Mouse (Mus musculus) forebrain, embryonic 13.5 days (tissue): ENCODE measurements around the gene Agfg1. TPM values are rescaled to one million over a fixed set of nuclear protein-coding genes. Genes with fewer than 3 reads are reported as not detected.
A peak's percentile ranks its signal among the peaks of the same experiment; 100 is the strongest.
"Not testable (repeated sequence)": the region's sequence is repeated elsewhere in the genome, so short reads cannot be mapped to it uniquely, and the experiment has no call there.

Experiments used
- ATAC-seq: fragments of 200-750 bp; cut with Nextera tagmentation; 2 replicates; pipeline ENCODE4 v1.8.0; 2017
- H3K27ac ChIP-seq: fragments of 300-500 bp; sonication (generic); 2 replicates; pipeline ENCODE4 v1.5.1; 2015; ENCODE audit warnings: inconsistent platforms, mild to moderate bottlenecking, moderate library complexity
- H3K27me3 ChIP-seq: fragments of 300-500 bp; sonication (generic); 2 replicates; pipeline ENCODE4 v1.6.1; 2015; ENCODE audit warnings: mild to moderate bottlenecking, inconsistent platforms
- H3K36me3 ChIP-seq: fragments of 300-500 bp; sonication (generic); 2 replicates; pipeline ENCODE4 v1.6.1; 2015; ENCODE audit warnings: mild to moderate bottlenecking, inconsistent platforms; ENCODE audit not compliant: poor library complexity, severe bottlenecking
- H3K4me1 ChIP-seq: fragments of 300-500 bp; sonication (generic); 2 replicates; pipeline ENCODE4 v1.6.1; 2015; ENCODE audit warnings: inconsistent platforms
- H3K4me2 ChIP-seq: fragments of 300-500 bp; sonication (generic); 2 replicates; pipeline ENCODE4 v1.6.1; 2015; ENCODE audit warnings: inconsistent platforms, mild to moderate bottlenecking, moderate library complexity
- H3K4me3 ChIP-seq: fragments of 300-500 bp; sonication (generic); 2 replicates; pipeline ENCODE4 v1.5.1; 2015; ENCODE audit warnings: mild to moderate bottlenecking, inconsistent platforms
- H3K9ac ChIP-seq: fragments of 300-500 bp; sonication (generic); 2 replicates; pipeline ENCODE4 v1.6.1; 2015; ENCODE audit warnings: mild to moderate bottlenecking, inconsistent platforms
- H3K9me3 ChIP-seq: fragments of 300-500 bp; sonication (generic); replicated peaks from 2 replicates; pipeline ENCODE4 v1.6.1; 2016; ENCODE audit warnings: inconsistent platforms
- WGBS: fragments of 180-500 bp; shearing (Covaris S2); methylation state at CpG from one replicate; pipeline ENCODE4 v1.1.7; 2015; 5-methylcytosine and 5-hydroxymethylcytosine counted together
- polyA plus RNA-seq: library from polyadenylated mRNA; unstranded; fragments of >200 nt; fragmentation: Nextera tagmentation; extraction: Ambion mirVana; gene quantifications from 2 replicates; pipeline ENCODE4 v1.2.1, GENCODE M21; 2015

Gene Agfg1
- polyA plus RNA-seq, 1 experiment from 2014 or later, result 31.7 TPM

- ATAC-seq, result no peak
- Histone ChIP-seq H3K36me3 (peaks cover 3% of the 10 kb centered on the region; the same call in 1 of the 2 replicates), H3K4me3 (no peak overlapping the region), H3K9ac (no peak overlapping the region), H3K9me3 (no peaks in the 10 kb centered on the region), H3K27me3 (no peaks in the 10 kb centered on the region), H3K4me2 (no peak overlapping the region), H3K4me1 (peaks cover 3% of the 10 kb centered on the region; the same call in 1 of the 2 replicates), H3K27ac (no peak overlapping the region)
- WGBS, result 93% methylated on average over 5 of the region's 5 CpGs
These were observed 16.4 kb downstream of the Agfg1 start for GRCm38 (mm10) chr1:82855729-82856128.

- Histone ChIP-seq H3K4me3 (no peak overlapping the region), H3K4me1 (no peaks in the 10 kb centered on the region), H3K9me3 (no peaks in the 10 kb centered on the region), H3K9ac (no peak overlapping the region), H3K27me3 (no peaks in the 10 kb centered on the region), H3K36me3 (peaks cover 11% of the 10 kb centered on the region; the same call in 1 of the 2 replicates), H3K27ac (no peak overlapping the region), H3K4me2 (no peak overlapping the region)
- no peak for ATAC-seq
These were observed 19.0 kb downstream of the Agfg1 start for GRCm38 (mm10) chr1:82858236-82858635.

- Histone ChIP-seq H3K36me3 (peaks cover 11% of the 10 kb centered on the region; the same call in 1 of the 2 replicates), H3K27ac (no peak overlapping the region), H3K27me3 (no peaks in the 10 kb centered on the region), H3K9ac (no peak overlapping the region), H3K4me2 (no peak overlapping the region), H3K4me3 (no peak overlapping the region), H3K9me3 (no peaks in the 10 kb centered on the region), H3K4me1 (no peaks in the 10 kb centered on the region)
- no peak for ATAC-seq
- 94% methylated on average over 4 of the region's 4 CpGs for WGBS
These were observed 21.1 kb downstream of the Agfg1 start for GRCm38 (mm10) chr1:82860391-82860790.

GRCm38 (mm10) chr1:82870202-82870601, 30.9 kb downstream of the Agfg1 start:
- H3K27ac ChIP-seq, result no peak overlapping the region
- no peak overlapping the region for H3K9ac ChIP-seq
- H3K36me3 ChIP-seq, result peaks cover 31% of the 10 kb centered on the region
- WGBS, result 91% methylated on average over 3 of the region's 3 CpGs
- ATAC-seq, result no peak
- no peaks in the 10 kb centered on the region for H3K9me3 ChIP-seq
- no peaks in the 10 kb centered on the region for H3K27me3 ChIP-seq
- H3K4me2 ChIP-seq, result no peak overlapping the region
- no peak overlapping the region for H3K4me3 ChIP-seq
- peaks cover 4% of the 10 kb centered on the region; the same call in 1 of the 2 replicates for H3K4me1 ChIP-seq

- H3K27ac ChIP-seq, result no peak overlapping the region
- ATAC-seq, result no peak
- H3K36me3 ChIP-seq, result peaks cover 46% of the 10 kb centered on the region
- H3K9me3 ChIP-seq, result no peaks in the 10 kb centered on the region
- 85% methylated on average over 2 of the region's 2 CpGs for WGBS
- no peaks in the 10 kb centered on the region for H3K27me3 ChIP-seq
- H3K4me1 ChIP-seq, result no peaks in the 10 kb centered on the region
- no peak overlapping the region for H3K9ac ChIP-seq
- no peak overlapping the region for H3K4me3 ChIP-seq
- no peak overlapping the region for H3K4me2 ChIP-seq
These were observed 39.9 kb downstream of the Agfg1 start for GRCm38 (mm10) chr1:82879172-82879571.

GRCm38 (mm10) chr1:82880196-82880595, 40.9 kb downstream of the Agfg1 start:
- Histone ChIP-seq H3K4me2 (no peak overlapping the region), H3K27me3 (no peaks in the 10 kb centered on the region), H3K27ac (no peak overlapping the region), H3K9me3 (no peaks in the 10 kb centered on the region), H3K9ac (no peak overlapping the region), H3K4me3 (no peak overlapping the region), H3K36me3 (peaks cover 53% of the 10 kb centered on the region), H3K4me1 (no peaks in the 10 kb centered on the region)
- no peak for ATAC-seq
- 71% methylated on average over 8 of the region's 8 CpGs for WGBS

GRCm38 (mm10) chr1:82893269-82893668, 54.0 kb downstream of the Agfg1 start:
- ATAC-seq, result no peak
- no peak overlapping the region for H3K4me3 ChIP-seq
- peaks cover 27% of the 10 kb centered on the region for H3K36me3 ChIP-seq
- no peak overlapping the region for H3K27ac ChIP-seq
- no peaks in the 10 kb centered on the region for H3K27me3 ChIP-seq
- H3K4me2 ChIP-seq, result no peak overlapping the region
- no peaks in the 10 kb centered on the region for H3K9me3 ChIP-seq
- no peak overlapping the region for H3K9ac ChIP-seq
- WGBS, result 96% methylated on average over 7 of the region's 7 CpGs
- H3K4me1 ChIP-seq, result no peaks in the 10 kb centered on the region

- 93% methylated on average over 1 of the region's 1 CpGs for WGBS
- no peaks in the 10 kb centered on the region for H3K4me1 ChIP-seq
- no peaks in the 10 kb centered on the region for H3K9me3 ChIP-seq
- peaks cover 31% of the 10 kb centered on the region; the same call in 1 of the 2 replicates for H3K36me3 ChIP-seq
- H3K4me3 ChIP-seq, result no peak overlapping the region
- no peak overlapping the region for H3K4me2 ChIP-seq
- no peak overlapping the region for H3K27ac ChIP-seq
- H3K27me3 ChIP-seq, result no peaks in the 10 kb centered on the region
- ATAC-seq, result no peak
- H3K9ac ChIP-seq, result no peak overlapping the region
These were observed 61.3 kb downstream of the Agfg1 start for GRCm38 (mm10) chr1:82900567-82900966.

- WGBS, result 89% methylated on average over 3 of the region's 3 CpGs
- H3K4me3 ChIP-seq, result no peak overlapping the region
- no peak overlapping the region for H3K27ac ChIP-seq
- H3K9me3 ChIP-seq, result no peaks in the 10 kb centered on the region
- ATAC-seq, result no peak
- H3K36me3 ChIP-seq, result peaks cover 31% of the 10 kb centered on the region; the same call in 1 of the 2 replicates
- peaks cover 4% of the 10 kb centered on the region; the same call in 1 of the 2 replicates for H3K4me1 ChIP-seq
- H3K9ac ChIP-seq, result no peak overlapping the region
- H3K4me2 ChIP-seq, result no peak overlapping the region
- H3K27me3 ChIP-seq, result no peaks in the 10 kb centered on the region
These were observed 61.9 kb downstream of the Agfg1 start for GRCm38 (mm10) chr1:82901201-82901600.

- no peak overlapping the region for H3K4me2 ChIP-seq
- 51% methylated on average over 3 of the region's 3 CpGs for WGBS
- H3K9ac ChIP-seq, result no peak overlapping the region
- H3K27me3 ChIP-seq, result no peaks in the 10 kb centered on the region
- no peak overlapping the region for H3K4me3 ChIP-seq
- no peaks in the 10 kb centered on the region for H3K9me3 ChIP-seq
- H3K27ac ChIP-seq, result no peak overlapping the region
- peak; percentile 35; the same call in 1 of the 2 replicates for ATAC-seq
- peaks cover 6% of the 10 kb centered on the region; the same call in 1 of the 2 replicates for H3K4me1 ChIP-seq
- H3K36me3 ChIP-seq, result peaks cover 17% of the 10 kb centered on the region; the same call in 1 of the 2 replicates
These were observed 66.6 kb downstream of the Agfg1 start for GRCm38 (mm10) chr1:82905886-82906285.

GRCm38 (mm10) chr1:82913025-82913424, 73.7 kb downstream of the Agfg1 start, which contains the start of gene A030005L19Rik:
Gene A030005L19Rik (plus strand): TSS chr1:82913325.
- Histone ChIP-seq H3K27ac (no peak within 1 kb of the TSS), H3K36me3 (no peaks in the 10 kb centered on the region), H3K4me3 (no peak within 1 kb of the TSS), H3K27me3 (no peaks in the 10 kb centered on the region), H3K4me2 (no peak within 1 kb of the TSS), H3K9me3 (no peaks in the 10 kb centered on the region), H3K4me1 (no peaks in the 10 kb centered on the region), H3K9ac (no peak within 1 kb of the TSS)
- WGBS, result 96% methylated on average over 2 of the region's 3 CpGs
- ATAC-seq, result no peak

GRCm38 (mm10) chr1:82913434-82913833, 74.2 kb downstream of the Agfg1 start:
- not testable (repeated sequence) for H3K9ac ChIP-seq, ATAC-seq, H3K9me3 ChIP-seq, H3K27ac ChIP-seq, H3K4me1 ChIP-seq, H3K36me3 ChIP-seq, H3K4me3 ChIP-seq, H3K4me2 ChIP-seq, H3K27me3 ChIP-seq
- WGBS, result 89% methylated on average over 4 of the region's 5 CpGs

GRCm38 (mm10) chr1:82924650-82925049, 85.4 kb downstream of the Agfg1 start, which contains the start of gene A030014E15Rik:
Gene A030014E15Rik (plus strand): TSS chr1:82924917.
- Histone ChIP-seq H3K4me1 (no peaks in the 10 kb centered on the region), H3K27me3 (no peaks in the 10 kb centered on the region), H3K4me3 (no peak within 1 kb of the TSS), H3K9me3 (no peaks in the 10 kb centered on the region), H3K9ac (no peak within 1 kb of the TSS), H3K36me3 (no peaks in the 10 kb centered on the region), H3K4me2 (no peak within 1 kb of the TSS), H3K27ac (no peak within 1 kb of the TSS)
- 97% methylated on average over 6 of the region's 6 CpGs for WGBS
- no peak for ATAC-seq
